Mouse (Mus musculus) liver, embryonic 15.5 days (tissue): ENCODE results near the gene Gng7. TPM values are rescaled to one million over a fixed set of nuclear protein-coding genes. Genes with fewer than 3 reads are reported as not detected.

Experiments
- ATAC-seq: fragments of 200-750 bp; cut with Nextera tagmentation; 2 replicates; pipeline ENCODE4 v1.8.0; 2017; ENCODE audit warnings: moderate number of reproducible peaks, mild to moderate bottlenecking, moderate library complexity; ENCODE audit not compliant: insufficient read depth
- H3K27ac ChIP-seq: fragments of 300-500 bp; sonication (generic); replicated peaks from 2 replicates; pipeline ENCODE4 v1.5.1; 2015; ENCODE audit warnings: mild to moderate bottlenecking, inconsistent platforms
- H3K27me3 ChIP-seq: fragments of 300-500 bp; sonication (generic); 2 replicates; pipeline ENCODE4 v1.6.1; 2015; ENCODE audit warnings: mild to moderate bottlenecking, inconsistent platforms
- H3K36me3 ChIP-seq: fragments of 300-500 bp; sonication (generic); replicated peaks from 2 replicates; pipeline ENCODE4 v1.6.1; 2015; ENCODE audit warnings: moderate library complexity, mild to moderate bottlenecking, inconsistent platforms
- H3K4me1 ChIP-seq: fragments of 300-500 bp; sonication (generic); replicated peaks from 2 replicates; pipeline ENCODE4 v1.6.1; 2015; ENCODE audit warnings: inconsistent platforms
- H3K4me2 ChIP-seq: fragments of 300-500 bp; sonication (generic); 2 replicates; pipeline ENCODE4 v1.6.1; 2015; ENCODE audit warnings: moderate library complexity, mild to moderate bottlenecking, inconsistent platforms
- H3K4me3 ChIP-seq: fragments of 300-500 bp; sonication (generic); replicated peaks from 2 replicates; pipeline ENCODE4 v1.5.1; 2015; ENCODE audit warnings: mild to moderate bottlenecking, inconsistent platforms
- H3K9ac ChIP-seq: fragments of 300-500 bp; sonication (generic); 2 replicates; pipeline ENCODE4 v1.6.1; 2015; ENCODE audit warnings: moderate library complexity, mild to moderate bottlenecking, inconsistent platforms
- H3K9me3 ChIP-seq: fragments of 300-500 bp; sonication (generic); replicated peaks from 2 replicates; pipeline ENCODE4 v1.6.1; 2016; ENCODE audit warnings: inconsistent platforms
- WGBS: fragments of 180-500 bp; shearing (Covaris S2); methylation state at CpG from one replicate; pipeline ENCODE4 v1.1.7; 2015; ENCODE audit warnings: mixed read lengths; ENCODE audit not compliant: insufficient replicate concordance; 5-methylcytosine and 5-hydroxymethylcytosine counted together
- polyA plus RNA-seq: library from polyadenylated mRNA; unstranded; fragments of >200 nt; fragmentation: Nextera tagmentation; extraction: Ambion mirVana; gene quantifications from 2 replicates; pipeline ENCODE4 v1.2.1, GENCODE M21; 2015

The Gng7 gene
- polyA plus RNA-seq, 1 experiment from 2014 or later, result 0.41 TPM

DNA sequence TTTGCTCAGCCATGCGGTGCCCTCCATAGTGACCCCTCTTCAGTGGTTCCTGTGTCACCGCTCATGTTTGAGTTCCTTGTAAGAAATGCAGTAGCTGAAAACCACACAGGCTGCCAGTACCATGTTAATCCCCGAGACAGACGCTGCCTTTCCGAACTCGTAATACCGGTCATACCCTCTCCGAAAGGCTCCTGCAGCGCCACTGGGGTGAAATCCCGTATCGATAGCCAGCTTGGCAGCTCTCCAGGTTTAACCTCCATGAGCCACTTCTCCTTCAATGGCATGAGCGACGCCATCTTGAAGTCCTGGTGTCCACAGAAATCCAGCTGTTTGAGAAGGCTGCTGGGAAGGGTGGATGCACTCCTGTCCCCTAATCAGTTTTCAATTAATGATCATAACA, 60.3 kb downstream of the Gng7 start:
- 78% methylated on average over 13 of the region's 13 CpGs for WGBS
- Histone ChIP-seq H3K27me3 (peaks cover 6% of the 10 kb centered on the region; the same call in 1 of the 2 replicates), H3K4me3 (no peak overlapping the region), H3K9me3 (no peaks in the 10 kb centered on the region), H3K4me2 (no peak overlapping the region), H3K9ac (no peak overlapping the region), H3K27ac (no peak overlapping the region), H3K36me3 (no peaks in the 10 kb centered on the region), H3K4me1 (peaks cover 18% of the 10 kb centered on the region)
- no peak for ATAC-seq

DNA sequence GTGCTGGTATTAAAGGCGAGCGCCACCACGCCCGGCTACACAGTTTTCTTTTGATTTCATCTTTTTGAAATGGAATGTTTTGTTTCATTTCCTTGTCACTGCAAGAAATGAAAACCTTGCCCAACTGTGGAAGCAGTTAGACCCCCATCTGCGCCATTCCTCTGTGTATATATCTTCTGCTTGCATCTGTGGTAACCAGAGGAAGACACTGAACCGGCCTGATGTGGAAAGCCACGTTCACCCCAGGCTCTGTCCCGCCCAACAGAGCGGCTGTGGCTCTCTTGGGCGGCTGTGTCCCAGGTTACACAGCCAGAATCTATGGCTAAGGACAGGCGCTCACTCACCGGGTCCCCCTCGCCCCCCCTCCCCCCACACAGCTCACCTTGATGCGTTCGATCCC, 62.3 kb downstream of the Gng7 start:
- H3K9me3 ChIP-seq, result no peaks in the 10 kb centered on the region
- H3K4me1 ChIP-seq, result peaks cover 36% of the 10 kb centered on the region
- no peak overlapping the region for H3K27ac ChIP-seq
- no peak overlapping the region for H3K4me3 ChIP-seq
- no peak for ATAC-seq
- H3K9ac ChIP-seq, result no peak overlapping the region
- peaks cover 6% of the 10 kb centered on the region; the same call in 1 of the 2 replicates for H3K27me3 ChIP-seq
- no peaks in the 10 kb centered on the region for H3K36me3 ChIP-seq
- 47% methylated on average over 15 of the region's 15 CpGs for WGBS
- H3K4me2 ChIP-seq, result no peak overlapping the region

DNA sequence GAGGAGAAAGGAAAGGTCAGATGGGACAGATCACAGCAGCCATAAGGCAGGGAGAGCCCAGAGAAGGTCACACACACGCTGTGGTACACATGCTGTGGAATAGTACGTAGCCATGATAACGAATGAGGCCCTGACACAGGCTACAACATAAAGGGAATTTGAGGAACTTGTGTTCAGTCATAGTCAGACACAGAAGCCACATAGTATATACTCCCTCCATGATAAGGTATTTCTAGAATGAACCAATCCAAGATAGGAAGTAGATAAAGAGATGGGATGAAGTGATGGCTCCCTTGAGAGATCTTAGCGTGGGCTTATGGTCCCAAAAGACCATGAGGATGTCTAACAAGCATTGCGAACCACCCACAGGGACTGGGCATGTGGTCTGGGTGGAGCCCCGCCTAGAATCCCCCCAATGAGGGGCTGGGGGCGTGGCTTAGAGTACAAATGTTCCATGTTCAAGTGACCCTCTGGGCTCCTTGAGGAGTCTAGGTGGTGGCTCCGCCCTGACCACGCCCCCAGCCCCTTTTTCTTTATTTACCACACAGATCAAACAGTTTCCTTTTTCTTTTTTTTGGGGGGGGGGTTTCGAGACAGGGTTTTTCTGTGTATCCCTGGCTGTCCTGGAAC, 62.9 kb downstream of the Gng7 start:
- H3K4me2 ChIP-seq, result no peak overlapping the region
- no peaks in the 10 kb centered on the region for H3K9me3 ChIP-seq
- 54% methylated on average over 10 of the region's 10 CpGs for whole genome bisulfite sequencing
- no peak for ATAC-seq
- H3K36me3 ChIP-seq, result no peaks in the 10 kb centered on the region
- H3K27me3 ChIP-seq, result peaks cover 6% of the 10 kb centered on the region; the same call in 1 of the 2 replicates
- H3K9ac ChIP-seq, result no peak overlapping the region
- no peak overlapping the region for H3K4me3 ChIP-seq
- no peak overlapping the region for H3K27ac ChIP-seq
- H3K4me1 ChIP-seq, result peaks cover 36% of the 10 kb centered on the region

DNA sequence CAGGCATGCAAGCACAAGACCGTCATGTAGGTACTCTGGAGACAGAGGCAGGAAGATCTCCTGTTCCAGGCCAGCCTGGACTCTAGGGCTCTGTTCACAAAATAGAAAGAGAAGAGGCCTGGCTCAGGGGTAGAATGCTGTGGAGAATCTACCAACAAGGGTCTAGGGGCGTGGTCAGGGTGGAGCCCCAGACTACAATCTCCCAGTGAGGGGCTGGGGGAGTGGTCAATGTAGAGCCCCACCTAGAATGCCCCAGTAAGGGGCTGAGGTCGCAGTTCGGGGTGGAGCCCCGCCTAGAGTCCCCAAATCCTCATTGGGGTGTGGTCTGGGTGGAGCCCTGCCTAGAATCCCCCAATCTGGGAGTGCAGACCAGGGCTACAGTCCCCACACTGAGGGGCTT, 64.4 kb downstream of the Gng7 start:
- 22% methylated on average over 5 of the region's 5 CpGs for WGBS
- peaks cover 36% of the 10 kb centered on the region for H3K4me1 ChIP-seq
- H3K36me3 ChIP-seq, result no peaks in the 10 kb centered on the region
- no peak overlapping the region for H3K27ac ChIP-seq
- no peak for ATAC-seq
- no peaks in the 10 kb centered on the region for H3K9me3 ChIP-seq
- H3K9ac ChIP-seq, result no peak overlapping the region
- H3K27me3 ChIP-seq, result peaks cover 6% of the 10 kb centered on the region; the same call in 1 of the 2 replicates
- H3K4me2 ChIP-seq, result no peak overlapping the region
- H3K4me3 ChIP-seq, result no peak overlapping the region

DNA sequence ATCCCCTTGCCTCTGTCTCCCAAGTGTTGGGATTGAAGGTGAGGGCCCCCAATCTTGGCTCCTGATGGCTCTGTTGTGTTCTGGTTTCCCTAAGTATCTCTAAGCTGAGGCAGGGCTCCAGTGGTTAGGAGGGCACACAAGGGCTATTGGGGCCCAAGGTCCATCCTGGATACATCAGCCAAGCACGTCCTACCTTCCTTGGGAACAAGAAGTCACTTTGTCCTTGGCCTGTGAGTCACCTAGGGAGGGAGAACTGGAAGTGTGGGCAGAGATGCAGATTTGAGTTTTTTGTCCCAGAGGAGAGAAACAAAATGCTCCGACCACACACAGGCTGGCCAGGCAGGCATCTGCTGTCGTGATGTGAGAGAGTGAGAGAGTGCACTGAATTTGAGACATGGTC, 65.7 kb downstream of the Gng7 start:
- H3K4me2 ChIP-seq, result no peak overlapping the region
- H3K4me3 ChIP-seq, result no peak overlapping the region
- WGBS, result 65% methylated on average over 3 of the region's 3 CpGs
- no peak for ATAC-seq
- H3K9ac ChIP-seq, result no peak overlapping the region
- H3K9me3 ChIP-seq, result no peaks in the 10 kb centered on the region
- peaks cover 6% of the 10 kb centered on the region; the same call in 1 of the 2 replicates for H3K27me3 ChIP-seq
- H3K4me1 ChIP-seq, result peaks cover 32% of the 10 kb centered on the region
- no peak overlapping the region for H3K27ac ChIP-seq
- no peaks in the 10 kb centered on the region for H3K36me3 ChIP-seq

DNA sequence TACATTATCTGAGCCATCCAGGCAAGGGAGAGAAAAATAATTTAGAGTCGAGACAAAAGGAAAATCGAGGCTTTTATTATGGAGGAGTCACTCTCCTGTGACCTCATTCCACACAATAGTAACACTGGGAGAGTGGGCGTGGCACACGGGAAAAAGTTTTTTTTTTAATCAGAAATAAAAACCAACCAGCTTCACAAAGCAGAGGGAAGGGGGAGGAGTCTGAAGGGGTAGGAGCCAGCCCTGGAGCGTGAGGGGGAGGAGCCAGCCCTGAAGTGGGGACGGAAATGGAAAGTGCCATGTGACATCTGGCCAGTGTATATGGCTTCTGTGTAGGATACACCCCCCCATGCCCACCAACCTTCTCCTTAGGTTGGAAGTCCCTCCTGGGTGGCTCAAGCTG, 66.2 kb downstream of the Gng7 start:
- Histone ChIP-seq H3K4me3 (no peak overlapping the region), H3K27ac (no peak overlapping the region), H3K4me1 (peaks cover 32% of the 10 kb centered on the region), H3K9me3 (no peaks in the 10 kb centered on the region), H3K9ac (no peak overlapping the region), H3K4me2 (no peak overlapping the region), H3K27me3 (peaks cover 6% of the 10 kb centered on the region; the same call in 1 of the 2 replicates), H3K36me3 (no peaks in the 10 kb centered on the region)
- ATAC-seq, result no peak
- 12% methylated on average over 6 of the region's 6 CpGs for WGBS

DNA sequence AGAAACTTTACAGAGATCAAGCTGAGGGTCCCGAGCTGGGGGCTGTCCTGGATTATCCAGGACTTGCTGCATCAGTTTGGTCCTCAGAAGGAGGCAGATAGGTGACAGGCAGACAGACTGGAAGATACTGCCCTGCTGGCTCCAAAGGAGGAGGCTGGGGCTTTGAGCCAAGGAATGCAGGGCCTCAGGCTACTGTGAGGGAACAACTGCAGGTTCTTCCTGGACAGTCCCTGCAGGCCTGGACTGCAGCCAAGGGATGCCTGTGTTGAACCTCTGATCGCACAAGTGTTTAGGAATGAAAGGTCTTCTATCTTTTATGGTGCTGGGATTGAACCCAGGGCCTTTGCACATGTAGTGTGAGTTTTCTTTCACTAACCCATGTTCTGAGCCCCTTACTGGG, 66.9 kb downstream of the Gng7 start:
- H3K9ac ChIP-seq, result no peak overlapping the region
- H3K4me2 ChIP-seq, result no peak overlapping the region
- no peaks in the 10 kb centered on the region for H3K36me3 ChIP-seq
- no peaks in the 10 kb centered on the region for H3K9me3 ChIP-seq
- H3K27me3 ChIP-seq, result peaks cover 4% of the 10 kb centered on the region; the same call in 1 of the 2 replicates
- H3K4me3 ChIP-seq, result no peak overlapping the region
- ATAC-seq, result no peak
- 54% methylated on average over 2 of the region's 2 CpGs for WGBS
- H3K4me1 ChIP-seq, result peaks cover 40% of the 10 kb centered on the region
- H3K27ac ChIP-seq, result no peak overlapping the region

DNA sequence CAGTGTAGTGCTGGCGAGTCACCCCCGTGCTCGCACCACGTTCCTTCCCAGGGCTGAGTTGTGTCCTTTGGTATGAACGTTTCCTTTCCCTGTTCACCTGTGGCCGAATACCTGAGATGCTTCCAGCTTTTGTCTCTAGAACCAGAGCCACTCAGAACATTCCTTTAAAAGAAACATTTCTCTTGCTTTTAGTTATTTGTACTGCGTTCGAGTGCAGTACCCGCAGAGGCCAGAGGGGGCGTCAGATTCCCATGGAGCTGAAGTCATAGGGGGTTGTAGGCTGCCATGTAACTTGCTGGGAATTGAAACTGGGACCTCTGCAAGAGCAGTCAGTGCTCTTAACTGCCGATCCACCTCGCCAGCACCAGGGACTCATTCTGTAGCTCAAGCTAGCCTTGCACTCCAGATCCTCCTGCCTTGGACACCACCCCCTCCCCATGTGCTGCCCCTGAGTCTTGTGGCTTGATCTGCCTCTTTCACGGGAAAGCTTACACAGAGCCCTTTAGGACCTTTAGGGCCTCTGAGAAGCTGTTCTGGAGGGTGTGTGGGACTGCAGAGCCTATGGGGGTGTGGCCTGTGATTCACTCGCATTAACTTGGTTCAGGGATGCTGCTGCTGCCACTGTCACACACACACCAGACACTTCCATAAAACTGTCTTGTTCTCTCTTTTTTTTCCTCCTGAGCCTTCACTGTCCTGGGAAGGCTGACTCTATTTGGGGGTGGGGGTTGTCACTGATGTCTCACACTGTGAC, 67.9 kb downstream of the Gng7 start:
- Histone ChIP-seq H3K36me3 (no peaks in the 10 kb centered on the region), H3K4me2 (no peak overlapping the region), H3K4me3 (no peak overlapping the region), H3K27me3 (peaks cover 4% of the 10 kb centered on the region; the same call in 1 of the 2 replicates), H3K4me1 (peaks cover 41% of the 10 kb centered on the region), H3K9me3 (no peaks in the 10 kb centered on the region), H3K27ac (no peak overlapping the region), H3K9ac (no peak overlapping the region)
- WGBS, result 53% methylated on average over 14 of the region's 14 CpGs
- no peak for ATAC-seq

DNA sequence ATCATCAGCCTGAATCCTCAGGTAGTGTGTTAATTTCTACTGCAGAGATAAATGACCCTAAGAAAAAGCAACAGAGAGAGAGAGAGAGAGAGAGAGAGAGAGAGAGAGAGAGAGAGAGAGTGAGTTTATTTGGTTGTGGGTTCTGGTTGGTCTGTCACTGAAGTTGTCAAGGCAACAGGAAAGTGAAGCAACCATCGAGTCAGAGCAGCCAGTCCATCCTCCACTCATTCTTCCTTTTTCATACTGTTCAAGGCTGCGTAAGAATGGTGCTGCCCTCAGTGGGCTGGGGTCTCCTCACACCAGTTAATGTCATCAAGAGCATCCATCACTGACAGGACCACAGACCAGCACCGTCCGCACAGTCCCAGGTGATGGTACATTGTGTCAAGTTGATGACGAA, 70.5 kb downstream of the Gng7 start:
- 61% methylated on average over 5 of the region's 5 CpGs for WGBS
- Histone ChIP-seq H3K36me3 (no peaks in the 10 kb centered on the region), H3K4me1 (peaks cover 50% of the 10 kb centered on the region), H3K4me2 (no peak overlapping the region), H3K9me3 (no peaks in the 10 kb centered on the region), H3K9ac (no peak overlapping the region), H3K4me3 (no peak overlapping the region), H3K27ac (no peak overlapping the region), H3K27me3 (peaks cover 25% of the 10 kb centered on the region)
- ATAC-seq, result no peak

DNA sequence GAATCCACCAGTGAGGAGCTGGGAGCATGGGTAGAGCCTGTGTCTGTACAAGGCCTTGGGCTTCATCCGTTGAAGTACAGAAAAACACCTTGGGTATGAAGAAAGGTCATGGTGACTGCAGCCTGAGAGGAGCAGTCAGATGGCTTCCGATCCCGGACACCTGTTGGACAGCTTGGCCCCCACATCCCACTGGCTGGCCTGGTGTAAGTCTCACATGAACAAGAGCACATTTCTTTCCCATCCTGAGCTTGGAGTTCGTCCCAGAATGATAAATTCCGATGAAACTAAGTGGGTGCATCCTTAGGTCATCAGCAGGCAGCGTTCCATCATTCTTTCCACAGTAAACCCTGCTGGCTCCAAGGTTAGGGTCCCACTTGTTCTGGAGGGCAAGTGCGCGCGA, 71.0 kb downstream of the Gng7 start:
- 71% methylated on average over 9 of the region's 9 CpGs for WGBS
- ATAC-seq, result no peak
- H3K9me3 ChIP-seq, result no peaks in the 10 kb centered on the region
- H3K27me3 ChIP-seq, result peaks cover 30% of the 10 kb centered on the region
- H3K4me2 ChIP-seq, result no peak overlapping the region
- H3K4me1 ChIP-seq, result peaks cover 50% of the 10 kb centered on the region
- H3K27ac ChIP-seq, result no peak overlapping the region
- H3K9ac ChIP-seq, result no peak overlapping the region
- no peak overlapping the region for H3K4me3 ChIP-seq
- no peaks in the 10 kb centered on the region for H3K36me3 ChIP-seq

DNA sequence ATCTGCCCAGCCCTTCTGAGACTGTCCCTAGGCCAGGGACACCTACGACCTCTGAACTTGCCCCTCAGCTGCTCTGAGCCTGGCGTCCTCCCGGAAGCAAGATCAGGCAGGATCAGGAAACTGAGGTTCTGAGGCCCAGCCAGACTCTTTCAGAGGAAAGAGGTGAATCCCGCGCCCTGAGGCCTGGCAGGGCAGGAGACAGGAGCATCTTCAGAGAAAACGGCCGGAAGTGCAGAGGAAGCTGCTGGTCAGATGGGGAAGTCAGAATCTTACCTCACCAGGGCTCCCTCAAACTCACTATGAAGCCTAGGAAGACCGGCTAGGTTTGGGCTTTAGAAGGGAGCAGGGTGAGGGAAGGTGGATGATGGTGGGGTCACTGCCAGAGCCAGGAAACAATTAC, 71.8 kb downstream of the Gng7 start:
- WGBS, result 16% methylated on average over 8 of the region's 8 CpGs
- Histone ChIP-seq H3K36me3 (no peaks in the 10 kb centered on the region), H3K27me3 (peaks cover 38% of the 10 kb centered on the region), H3K4me3 (no peak overlapping the region), H3K4me1 (peaks cover 48% of the 10 kb centered on the region), H3K9ac (no peak overlapping the region), H3K27ac (no peak overlapping the region), H3K4me2 (no peak overlapping the region), H3K9me3 (no peaks in the 10 kb centered on the region)
- ATAC-seq, result no peak
